ENCODE assay signal across 9 mouse cellular contexts in genomic region chr11:115511121-115511520, GRCm38 (mm10). TPM values are rescaled to one million over a fixed set of nuclear protein-coding genes. Genes with fewer than 3 reads are reported as not detected.
DNase-seq lines count a peak whose midpoint lies in the region; ATAC-seq and TF ChIP-seq lines count a peak whose summit lies in the region.
"Had no signal": no experiment of that assay in that cellular context is flagged by ENCODE, and none has a peak within 500 bp of the region (broad histone marks: within the 10 kb centered on the region; RNA-seq: fewer than 3 reads in every experiment).

No protein-coding gene starts in this region.

- intact Hi-C loops in heart, postnatal 14 days (cut with DNase I) = no loop called here

- no peak for DNase-seq in heart, postnatal 14 days
- DNase-seq in embryonic facial prominence, embryonic 10.5 days (ENCODE audit: low spot score) = no peak
- no peak for DNase-seq in hindbrain, postnatal 0 days (ENCODE audit: low spot score)
- no peak for DNase-seq in midbrain, embryonic 14.5 days
- DNase-seq in urinary bladder, postnatal 10 days (ENCODE audit: low spot score) = no peak
- DNase-seq in natural killer cell, adult 2 months (ENCODE audit: low spot score in 2 of 2) = no peak
- DNase-seq in left cerebral cortex, adult 18-20 months (ENCODE audit: low spot score in 2 of 2) = no peak

- peaks cover 62% of the 10 kb centered on the region for H3K4me1 ChIP-seq in heart, embryonic 11.5 days (ENCODE audit: control insufficient read depth, insufficient read depth, low read length)
- peaks cover 71% of the 10 kb centered on the region for H3K4me1 ChIP-seq in embryonic facial prominence, embryonic 10.5 days
- peaks cover 16% of the 10 kb centered on the region for H3K4me1 ChIP-seq in hindbrain, postnatal 0 days (ENCODE audit: insufficient read depth, low read length)
- H3K4me1 ChIP-seq in midbrain, embryonic 14.5 days (ENCODE audit: control insufficient read depth, insufficient read depth, low read length) = peaks cover 46% of the 10 kb centered on the region

- no peak for ATAC-seq in heart, embryonic 11.5 days (replicated peaks; ENCODE audit: insufficient number of reproducible peaks, low FRiP score, low TSS enrichment)
- no peak for ATAC-seq in hindbrain, postnatal 0 days
- ATAC-seq in midbrain, embryonic 14.5 days (ENCODE audit: low FRiP score, low TSS enrichment) = no peak

- H3K36me3 ChIP-seq in heart, embryonic 11.5 days (ENCODE audit: control insufficient read depth, insufficient read depth, low read length) = no peaks in the 10 kb centered on the region
- H3K36me3 ChIP-seq in embryonic facial prominence, embryonic 10.5 days (replicated peaks) = peaks cover 26% of the 10 kb centered on the region
- H3K36me3 ChIP-seq in hindbrain, postnatal 0 days (ENCODE audit: insufficient read depth, low read length) = no peaks in the 10 kb centered on the region
- 0 out of 2 replicates have a peak, but pooled peaks cover 7% of the 10 kb centered on the region for H3K36me3 ChIP-seq in midbrain, embryonic 14.5 days (ENCODE audit: control insufficient read depth, insufficient read depth, low read length)

- H3K9me3 ChIP-seq in heart, embryonic 11.5 days (replicated peaks; ENCODE audit: control insufficient read depth, low read length) = no peaks in the 10 kb centered on the region
- H3K9me3 ChIP-seq in embryonic facial prominence, embryonic 10.5 days = no peaks in the 10 kb centered on the region
- no peaks in the 10 kb centered on the region for H3K9me3 ChIP-seq in hindbrain, postnatal 0 days (ENCODE audit: low read length)
- H3K9me3 ChIP-seq in midbrain, embryonic 14.5 days (ENCODE audit: control insufficient read depth, low read length) = no peaks in the 10 kb centered on the region

- 66% methylated on average over 2 of the region's 2 CpGs for WGBS in heart, embryonic 11.5 days (ENCODE audit: insufficient replicate concordance)
- 79% methylated on average over 2 of the region's 2 CpGs for WGBS in embryonic facial prominence, embryonic 10.5 days
- 54% methylated on average over 2 of the region's 2 CpGs for WGBS in hindbrain, postnatal 0 days
- WGBS in midbrain, embryonic 14.5 days = 52% methylated on average over 2 of the region's 2 CpGs

- H3K9ac ChIP-seq in heart, embryonic 11.5 days (ENCODE audit: low read depth, low read length) = peak overlapping the region; percentile 0; the same call in 1 of the 2 replicates
- peak overlapping the region; percentile 97 for H3K9ac ChIP-seq in hindbrain, postnatal 0 days (replicated peaks; ENCODE audit: low read length)
- peak overlapping the region; percentile 93 for H3K9ac ChIP-seq in midbrain, embryonic 14.5 days (replicated peaks; ENCODE audit: low read length)

- H3K27ac ChIP-seq in heart, embryonic 11.5 days (ENCODE audit: low read depth, low read length) = peak overlapping the region; percentile 79
- peak overlapping the region; percentile 97; the same call in 1 of the 2 replicates for H3K27ac ChIP-seq in embryonic facial prominence, embryonic 10.5 days (replicated peaks)
- H3K27ac ChIP-seq in hindbrain, postnatal 0 days = peak overlapping the region; percentile 81; the same call in 1 of the 2 replicates
- H3K27ac ChIP-seq in midbrain, embryonic 14.5 days (replicated peaks; ENCODE audit: low read depth, low read length) = no peak overlapping the region

- H3K4me3 ChIP-seq in heart, embryonic 11.5 days (ENCODE audit: low read depth, low read length) = peak overlapping the region; percentile 100
- H3K4me3 ChIP-seq in embryonic facial prominence, embryonic 10.5 days = peak overlapping the region; percentile 92
- peak overlapping the region; percentile 100 for H3K4me3 ChIP-seq in hindbrain, postnatal 0 days (ENCODE audit: low read length)
- peak overlapping the region; percentile 72 for H3K4me3 ChIP-seq in midbrain, embryonic 14.5 days (replicated peaks; ENCODE audit: low read depth, low read length)

- no peak for TF ChIP-seq CTCF in hindbrain, postnatal 0 days (IDR thresholded peaks at IDR 0.05; ENCODE audit: low read depth)

- H3K27me3 ChIP-seq in heart, embryonic 11.5 days (ENCODE audit: control insufficient read depth, insufficient read depth, low read length) = no peaks in the 10 kb centered on the region
- H3K27me3 ChIP-seq in embryonic facial prominence, embryonic 10.5 days (replicated peaks; ENCODE audit: low read depth, poor library complexity, severe bottlenecking) = no peaks in the 10 kb centered on the region
- H3K27me3 ChIP-seq in hindbrain, postnatal 0 days (ENCODE audit: insufficient read depth, low read length) = no peaks in the 10 kb centered on the region
- no peaks in the 10 kb centered on the region for H3K27me3 ChIP-seq in midbrain, embryonic 14.5 days (ENCODE audit: control insufficient read depth, insufficient read depth, low read length)

- H3K4me2 ChIP-seq in heart, embryonic 11.5 days = peak overlapping the region; percentile 90
- peak overlapping the region; percentile 83 for H3K4me2 ChIP-seq in hindbrain, postnatal 0 days (ENCODE audit: low read depth, low read length)
- H3K4me2 ChIP-seq in midbrain, embryonic 14.5 days (ENCODE audit: low read length) = peak overlapping the region; percentile 79

RNA-seq across cellular contexts. Expression of gene Jpt1, which starts 3.1 kb away (rescaled TPM):
- 434 and 457 TPM in 2 replicates for polyA plus RNA-seq in heart, embryonic 11.5 days (2014; fragmentation: Nextera tagmentation; extraction: Ambion mirVana)
- total RNA-seq in heart, postnatal 14 days (2021) = 100 to 1,000 TPM; 159 to 196 TPM
- 592 and 614 TPM in 2 replicates for polyA plus RNA-seq in embryonic facial prominence, embryonic 10.5 days (2016; fragmentation: Nextera tagmentation; extraction: Ambion mirVana)
- total RNA-seq in hindbrain, postnatal 0 days (2014; rRNA removed) = 640 and 655 TPM in 2 replicates
- polyA plus RNA-seq in hindbrain, postnatal 0 days (2015; fragmentation: Nextera tagmentation; extraction: Ambion mirVana) = 966 and 1,016 TPM in 2 replicates
- polyA plus RNA-seq in midbrain, embryonic 14.5 days (2014; fragmentation: Nextera tagmentation; extraction: Ambion mirVana) = 1,631 and 1,863 TPM in 2 replicates
- 100 to 1,000 TPM; 157 TPM for total RNA-seq in left cerebral cortex, adult 18-20 months (2021)

RNA-seq across cellular contexts. Expression of gene Nt5c, which starts 19.5 kb away (rescaled TPM):
- polyA plus RNA-seq in heart, embryonic 11.5 days (2014; fragmentation: Nextera tagmentation; extraction: Ambion mirVana) = 70.5 and 76.3 TPM in 2 replicates
- 10 to 100 TPM; 15.2 to 17.3 TPM for total RNA-seq in heart, postnatal 14 days (2021)
- polyA plus RNA-seq in embryonic facial prominence, embryonic 10.5 days (2016; fragmentation: Nextera tagmentation; extraction: Ambion mirVana) = 90.9 and 92.2 TPM in 2 replicates
- total RNA-seq in hindbrain, postnatal 0 days (2014; rRNA removed) = 54.3 and 62.2 TPM in 2 replicates
- 129 and 130 TPM in 2 replicates for polyA plus RNA-seq in hindbrain, postnatal 0 days (2015; fragmentation: Nextera tagmentation; extraction: Ambion mirVana)
- 93.9 and 110 TPM in 2 replicates for polyA plus RNA-seq in midbrain, embryonic 14.5 days (2014; fragmentation: Nextera tagmentation; extraction: Ambion mirVana)
- total RNA-seq in left cerebral cortex, adult 18-20 months (2021) = 10 to 100 TPM; 62.2 to 63.3 TPM

RNA-seq across cellular contexts. Expression of gene Sumo2, which starts 25.0 kb away (rescaled TPM):
- polyA plus RNA-seq in heart, embryonic 11.5 days (2014; fragmentation: Nextera tagmentation; extraction: Ambion mirVana) = 702 and 712 TPM in 2 replicates
- total RNA-seq in heart, postnatal 14 days (2021) = 100 to 1,000 TPM; 165 to 189 TPM
- 1,425 and 1,473 TPM in 2 replicates for polyA plus RNA-seq in embryonic facial prominence, embryonic 10.5 days (2016; fragmentation: Nextera tagmentation; extraction: Ambion mirVana)
- 474 and 477 TPM in 2 replicates for total RNA-seq in hindbrain, postnatal 0 days (2014; rRNA removed)
- polyA plus RNA-seq in hindbrain, postnatal 0 days (2015; fragmentation: Nextera tagmentation; extraction: Ambion mirVana) = 981 and 1,003 TPM in 2 replicates
- polyA plus RNA-seq in midbrain, embryonic 14.5 days (2014; fragmentation: Nextera tagmentation; extraction: Ambion mirVana) = 1,242 and 1,259 TPM in 2 replicates
- 100 to 1,000 TPM; 272 to 305 TPM for total RNA-seq in left cerebral cortex, adult 18-20 months (2021)

RNA-seq across cellular contexts. Expression of gene Armc7, which starts 35.7 kb away (rescaled TPM):
- 5.1 and 5.7 TPM in 2 replicates for polyA plus RNA-seq in heart, embryonic 11.5 days (2014; fragmentation: Nextera tagmentation; extraction: Ambion mirVana)
- 1 to 10 TPM; 1.3 to 1.7 TPM for total RNA-seq in heart, postnatal 14 days (2021)
- 9.0 and 9.9 TPM in 2 replicates for polyA plus RNA-seq in embryonic facial prominence, embryonic 10.5 days (2016; fragmentation: Nextera tagmentation; extraction: Ambion mirVana)
- total RNA-seq in hindbrain, postnatal 0 days (2014; rRNA removed) = 9.9 and 11.8 TPM in 2 replicates
- 10.7 and 11.0 TPM in 2 replicates for polyA plus RNA-seq in hindbrain, postnatal 0 days (2015; fragmentation: Nextera tagmentation; extraction: Ambion mirVana)
- polyA plus RNA-seq in midbrain, embryonic 14.5 days (2014; fragmentation: Nextera tagmentation; extraction: Ambion mirVana) = 16.3 and 16.7 TPM in 2 replicates
- 10 to 100 TPM; 15.0 to 15.4 TPM for total RNA-seq in left cerebral cortex, adult 18-20 months (2021)

RNA-seq across cellular contexts. Expression of gene Slc16a5, which starts 48.8 kb away (rescaled TPM):
- not detected in 2 replicates for polyA plus RNA-seq in heart, embryonic 11.5 days (2014; fragmentation: Nextera tagmentation; extraction: Ambion mirVana)
- 1 to 10 TPM in 1 of 2 experiments, not detected in 1; 5.1 TPM for total RNA-seq in heart, postnatal 14 days (2021)
- polyA plus RNA-seq in embryonic facial prominence, embryonic 10.5 days (2016; fragmentation: Nextera tagmentation; extraction: Ambion mirVana) = 0.28 and 0.34 TPM in 2 replicates
- 0.10 TPM in 1 of 2 replicates, not detected in the other for total RNA-seq in hindbrain, postnatal 0 days (2014; rRNA removed)
- polyA plus RNA-seq in hindbrain, postnatal 0 days (2015; fragmentation: Nextera tagmentation; extraction: Ambion mirVana) = 0.30 and 0.66 TPM in 2 replicates
- polyA plus RNA-seq in midbrain, embryonic 14.5 days (2014; fragmentation: Nextera tagmentation; extraction: Ambion mirVana) = not detected in 2 replicates
- not detected for total RNA-seq in left cerebral cortex, adult 18-20 months (2021)
- total RNA-seq: layer of hippocampus, postnatal 25 days had no signal

Comparison
In these comparisons a context has a peak if more than half of its experiments do, and no peak if none do; other contexts are left out.
1. H3K9ac ChIP-seq: peak in every context shown above with its lines; median percentile 97 in hindbrain, postnatal 0 days; 93 in midbrain, embryonic 14.5 days; 0 in heart, embryonic 11.5 days.